Mouse (Mus musculus) embryonic stem cell, embryonic (primary cell): ENCODE measurements around the gene Tbx1.

Source experiments
- CTCF ChIA-PET, 4 experiments: fragments of 300-600 bp in 2 of 4; fragments of 350-600 bp in 2 of 4; sonication (Branson Sonifier 250); formaldehyde crosslinking; loops; one replicate each; lab custom pipeline; 2022; ENCODE audit warnings: inconsistent platforms in 2 of 4; lab: Charles Lee
- POLR2A ChIA-PET, 4 experiments: fragments of 300-600 bp in 2 of 4; fragments of 350-600 bp in 2 of 4; sonication (Branson Sonifier 250); formaldehyde crosslinking; loops; one replicate each; lab custom pipeline; 2022; ENCODE audit warnings: antibody characterized with exemption in 4 of 4, inconsistent platforms in 1 of 4; lab: Charles Lee

Gene Tbx1

DNA sequence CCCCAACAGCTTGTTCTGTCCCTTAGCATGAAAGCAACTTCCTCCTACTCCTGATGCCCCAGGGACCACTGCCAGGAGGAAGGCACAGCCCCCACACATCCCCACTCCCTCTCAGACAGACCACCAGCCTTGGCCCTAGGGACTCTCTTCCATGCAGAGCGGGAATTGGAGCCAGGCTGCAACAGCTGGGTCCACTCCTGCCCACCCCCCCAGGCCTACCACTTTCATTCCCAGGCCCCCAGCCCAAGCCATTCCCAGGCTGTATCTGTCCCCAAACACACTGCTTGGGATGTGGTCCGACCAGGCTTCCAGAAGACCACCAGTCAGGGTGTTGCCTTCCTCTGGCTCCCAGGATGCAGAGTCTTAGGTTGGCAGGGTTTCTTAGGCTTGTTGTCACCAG is 18.6 kb upstream of the Tbx1 start:
- POLR2A ChIA-PET, result interaction anchor here in 1 of 4 experiments (1.1 kb wide), 1 partner anchor 137 kb away, joined by 3 read pairs; no protein-coding TSS in a partner anchor

DNA sequence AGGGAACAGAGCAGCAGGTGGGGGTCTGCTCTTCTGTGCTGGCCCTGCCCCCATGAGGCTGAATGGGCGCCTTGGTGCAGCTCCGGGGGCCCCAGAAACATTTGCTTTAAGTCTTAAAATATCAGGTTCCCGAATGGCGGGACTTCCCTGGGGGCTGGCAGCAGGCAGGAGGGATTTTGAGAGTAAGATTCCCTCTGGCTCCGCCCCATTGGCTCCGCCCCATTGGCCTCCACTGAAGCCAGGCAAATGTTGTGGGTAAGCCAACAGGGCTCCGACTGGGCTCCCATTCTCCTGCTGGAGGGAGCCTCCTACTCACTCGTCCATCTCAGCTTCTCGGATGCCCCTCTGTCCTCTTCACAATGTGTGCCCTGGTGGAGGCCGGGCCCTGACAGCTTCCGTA is 17.8 kb upstream of the Tbx1 start:
- ChIA-PET CTCF (interaction anchor here (0.6 to 2.5 kb wide), 5 partner anchors 9 to 276 kb away, joined by 4 to 9 read pairs (median 6); no protein-coding TSS in a partner anchor), POLR2A (no interaction called here)

More for the DNA sequence above, 18.6 kb upstream of the Tbx1 start:
- CTCF ChIA-PET, result interaction anchor here in 3 of 4 experiments (0.6 to 2.5 kb wide), 5 partner anchors 9 to 276 kb away, joined by 3 to 9 read pairs (median 6); no protein-coding TSS in a partner anchor

DNA sequence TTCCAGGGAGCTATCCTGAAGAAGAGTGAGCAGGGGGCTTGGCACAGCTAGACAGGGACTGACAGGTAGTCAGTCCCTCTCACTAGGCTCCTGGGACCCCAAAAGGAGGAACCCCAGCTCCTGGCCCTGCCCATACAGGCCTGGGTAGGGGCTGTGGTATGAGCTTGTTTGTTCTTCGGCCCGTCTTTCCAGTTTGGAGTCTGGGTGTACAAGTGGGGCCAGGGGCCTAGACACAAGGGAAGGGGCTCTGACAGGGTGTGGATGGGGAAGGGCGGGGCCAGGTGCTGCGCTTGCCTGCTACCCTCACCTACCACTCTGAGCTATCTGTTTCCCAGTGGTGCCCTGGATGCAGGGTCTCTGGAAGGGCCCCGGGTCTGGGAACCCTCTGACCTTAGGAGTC is 15.2 kb upstream of the Tbx1 start:
- ChIA-PET POLR2A (interaction anchor here in 3 of 4 experiments (0.6 to 1.4 kb wide), 7 partner anchors 8 to 231 kb away, joined by 3 read pairs; partner anchors contain the start of genes 2510002D24Rik (in 1 of the 3), Gm28539 (in 1 of the 3) and Gm49601 (in 1 of the 3)), CTCF (interaction anchor here in 2 of 4 experiments (2.6 to 3.0 kb wide), 2 partner anchors 12 to 162 kb away, joined by 8 to 10 read pairs; no protein-coding TSS in a partner anchor)

DNA sequence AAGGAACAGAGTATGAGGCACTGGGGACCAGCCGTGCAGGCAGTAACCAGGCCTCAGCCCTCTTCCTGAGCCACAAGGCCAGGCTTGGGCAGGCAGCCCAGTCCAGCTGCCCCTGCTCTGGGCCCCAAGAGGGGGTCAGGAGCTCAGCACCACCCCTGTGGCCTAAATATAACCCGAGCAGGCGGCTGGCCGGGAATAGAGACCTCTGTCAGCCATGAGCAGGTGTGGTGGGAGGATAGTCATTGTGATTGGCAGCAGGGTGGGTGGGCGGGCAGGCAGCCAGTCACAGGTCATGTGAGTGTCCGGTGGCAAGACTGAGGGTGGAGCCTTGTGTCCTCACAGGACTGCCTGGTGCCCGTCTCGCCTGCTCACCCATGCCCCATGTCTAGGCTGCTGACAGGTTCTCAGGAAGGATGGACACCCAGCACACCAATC is 13.8 kb upstream of the Tbx1 start:
- CTCF ChIA-PET, result interaction anchor here in 2 of 4 experiments (1.0 to 3.0 kb wide), 3 partner anchors 13 to 161 kb away, joined by 5 to 10 read pairs (median 8); no protein-coding TSS in a partner anchor
- POLR2A ChIA-PET, result interaction anchor here in 3 of 4 experiments (0.8 to 1.9 kb wide), 5 partner anchors 8 to 83 kb away, joined by 3 to 5 read pairs (median 3); no protein-coding TSS in a partner anchor

DNA sequence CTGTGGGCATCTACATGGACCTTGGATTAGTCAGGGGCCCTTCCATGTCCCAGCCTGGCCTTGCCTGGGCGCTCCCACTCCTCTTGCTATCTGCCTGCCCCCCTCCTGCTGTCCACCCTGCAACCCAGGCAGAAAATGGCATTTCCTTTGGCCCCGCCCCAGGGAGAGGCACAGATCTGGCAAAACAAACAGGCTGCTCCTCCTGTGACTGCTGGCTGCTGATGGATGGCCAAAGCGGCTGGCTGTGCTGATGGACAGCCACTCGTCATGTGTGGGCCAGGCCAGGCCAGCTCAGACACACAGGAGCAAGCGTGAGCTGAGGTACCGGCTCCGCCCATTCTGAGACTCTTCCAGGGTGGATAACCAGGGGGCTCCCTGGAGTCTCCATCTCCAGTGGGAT is 11.0 kb upstream of the Tbx1 start:
- ChIA-PET CTCF (interaction anchor here in 2 of 4 experiments (0.6 to 1.3 kb wide), 4 partner anchors 16 to 167 kb away, joined by 3 to 5 read pairs (median 4); no protein-coding TSS in a partner anchor), POLR2A (interaction anchor here in 2 of 4 experiments (0.9 to 1.0 kb wide), 2 partner anchors 11 to 154 kb away, joined by 3 read pairs; partner anchors contain the start of gene Tbx1 (in 1 of the 2))

DNA sequence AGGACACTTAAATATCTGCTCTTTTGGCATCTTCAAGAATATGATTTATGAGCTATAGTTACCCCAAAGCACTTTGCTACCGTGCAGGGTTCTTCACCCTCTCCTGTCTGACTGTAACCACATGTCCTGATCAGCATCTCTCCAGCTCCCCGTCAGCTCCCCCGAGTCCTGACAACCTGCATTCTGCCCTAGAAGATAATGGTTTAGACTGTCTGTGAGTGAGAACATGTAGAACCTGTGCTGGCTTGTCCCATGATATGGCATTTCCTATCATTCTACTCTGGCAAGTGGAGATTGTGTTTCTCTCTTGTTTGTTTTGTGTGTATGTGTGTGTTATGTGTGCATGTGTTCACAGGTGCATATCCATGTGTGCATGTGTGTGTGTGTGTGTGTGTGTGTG is 7.5 kb upstream of the Tbx1 start:
- CTCF ChIA-PET, result interaction anchor here in 3 of 4 experiments (0.6 to 3.4 kb wide), 3 partner anchors 20 to 210 kb away, joined by 3 to 11 read pairs (median 6); no protein-coding TSS in a partner anchor
- POLR2A ChIA-PET, result interaction anchor here in 1 of 4 experiments (0.6 to 1.8 kb wide), 4 partner anchors 17 to 71 kb away, joined by 3 to 6 read pairs (median 3); no protein-coding TSS in a partner anchor

DNA sequence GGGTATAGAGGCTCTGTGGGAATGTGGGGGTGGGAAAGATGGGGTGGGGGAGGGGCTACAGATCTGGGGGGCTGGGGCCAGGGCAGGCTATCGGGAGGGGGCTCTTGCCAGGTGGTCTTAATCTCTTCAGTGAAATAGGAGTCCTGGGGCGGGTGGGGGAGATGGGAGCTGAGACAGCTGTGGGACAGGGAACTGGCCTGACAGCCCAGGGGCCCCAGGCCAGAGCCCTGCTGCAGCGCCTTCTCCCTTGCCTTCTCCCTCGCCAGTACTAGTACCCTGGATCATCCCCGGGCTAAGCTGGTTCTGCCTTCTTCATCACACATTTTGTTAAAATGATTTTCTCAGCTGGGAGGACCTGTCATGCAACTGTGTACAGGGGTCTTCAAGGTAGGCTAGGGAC is 5.8 kb upstream of the Tbx1 start:
- POLR2A ChIA-PET, result interaction anchor here in 3 of 4 experiments (0.6 to 2.5 kb wide), 7 partner anchors 9 to 280 kb away, joined by 3 to 12 read pairs (median 3); partner anchors contain the start of gene Mrpl40 (in 1 of the 3)
- CTCF ChIA-PET, result interaction anchor here in 3 of 4 experiments (0.6 to 3.4 kb wide), 10 partner anchors 14 to 248 kb away, joined by 3 to 11 read pairs (median 3); partner anchors contain the start of genes Arvcf (in 1 of the 3) and Tango2 (in 1 of the 3)

DNA sequence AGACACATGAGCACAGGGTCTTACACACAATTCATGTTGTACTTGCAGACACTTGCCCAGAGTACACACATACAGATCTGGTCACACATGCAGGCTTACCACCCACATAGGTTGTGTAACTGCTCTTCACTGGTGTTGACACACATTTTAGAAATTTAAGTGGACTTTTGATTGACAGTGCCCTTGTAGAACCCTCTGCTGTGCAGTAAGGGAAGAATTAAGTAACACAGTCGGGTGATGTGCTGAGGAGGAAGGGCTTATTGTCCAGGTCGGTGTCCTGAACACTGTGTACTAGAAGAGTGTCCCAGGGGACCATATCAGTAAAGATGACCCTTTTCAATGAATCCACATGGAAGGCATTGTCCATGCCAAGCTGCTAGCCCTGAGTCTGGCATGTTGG is 3.5 kb upstream of the Tbx1 start:
- ChIA-PET CTCF (no interaction called here), POLR2A (no interaction called here)

DNA sequence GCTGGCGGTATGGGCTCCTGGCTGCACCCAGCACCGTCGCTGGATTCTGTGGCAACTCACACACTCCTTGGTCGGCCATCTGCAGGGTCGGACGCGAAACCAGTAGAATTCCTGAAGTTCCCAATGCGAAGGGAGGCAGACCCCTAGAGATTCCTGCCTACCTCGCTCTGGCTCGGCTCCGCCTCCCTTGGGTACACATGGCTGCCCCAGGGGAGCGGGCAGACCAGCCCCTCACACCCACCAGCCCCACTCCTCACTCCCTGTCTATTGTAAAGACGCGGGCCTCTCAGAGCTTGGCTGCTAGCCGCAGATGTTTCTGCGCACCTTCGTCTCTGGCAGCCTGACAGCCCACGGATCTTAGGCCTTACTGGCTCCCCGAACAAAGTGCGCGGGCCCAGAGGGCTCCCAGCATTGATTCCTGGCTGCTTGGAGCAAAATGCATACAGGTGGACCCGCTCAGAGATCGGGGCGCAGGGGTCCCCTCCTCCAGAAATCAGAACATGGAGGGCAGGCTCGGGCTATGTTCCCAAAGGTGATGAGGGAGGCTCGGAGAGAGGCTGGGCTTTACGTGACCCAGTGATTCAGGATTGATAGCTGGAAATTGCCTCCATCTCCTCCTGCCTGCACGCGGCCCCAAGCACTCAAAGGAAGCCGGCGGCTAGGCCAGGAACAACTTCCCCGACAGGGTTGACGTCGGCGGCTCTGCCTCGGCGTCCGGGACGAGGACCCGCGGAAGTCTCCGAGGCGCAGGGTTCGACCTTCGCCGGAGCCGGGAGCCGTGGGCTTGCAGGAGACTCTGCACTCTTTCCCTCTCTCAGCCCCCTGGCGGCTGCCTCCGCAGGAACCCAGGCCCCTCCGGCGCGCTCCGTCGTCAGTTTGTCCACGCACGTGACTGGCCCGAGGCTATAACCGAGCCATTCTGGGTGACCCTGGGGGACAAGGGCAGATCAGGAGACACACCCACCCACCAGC is 862 bp upstream of the Tbx1 start:
- CTCF ChIA-PET, result interaction anchor here (0.6 to 1.9 kb wide), 11 partner anchors 14 to 210 kb away, joined by 3 to 7 read pairs (median 3); no protein-coding TSS in a partner anchor

DNA sequence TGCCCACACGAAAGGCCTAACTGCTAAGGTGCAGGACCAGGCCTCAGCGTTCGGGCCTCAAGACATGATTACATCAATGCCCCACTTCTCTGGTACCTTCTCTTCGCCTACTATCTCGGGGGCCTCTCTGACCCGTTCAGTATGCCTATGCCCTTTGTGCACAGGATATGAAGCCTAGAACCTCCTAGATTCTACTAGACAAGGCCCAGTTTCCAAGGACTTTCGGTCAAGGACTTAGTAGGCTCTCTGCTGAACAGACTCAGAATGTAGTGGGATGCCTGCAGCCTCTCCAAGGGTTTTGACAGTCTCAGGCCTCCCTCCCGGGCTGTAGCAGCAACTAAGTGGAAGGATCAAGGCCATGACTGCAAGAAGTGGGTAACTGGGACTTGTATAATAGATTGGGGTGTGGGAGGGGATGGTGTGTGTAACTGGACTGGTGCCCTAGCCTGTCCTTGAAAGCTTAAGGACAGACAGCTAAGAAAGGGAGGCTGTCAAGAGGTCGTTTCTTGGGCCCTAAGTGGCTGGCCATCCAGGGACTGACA is 1.3 kb downstream of the Tbx1 start:
- CTCF ChIA-PET, result interaction anchor here in 2 of 4 experiments (0.9 to 1.9 kb wide), 3 partner anchors 118 to 146 kb away, joined by 4 to 8 read pairs (median 6); no protein-coding TSS in a partner anchor

More for the DNA sequence above, 862 bp upstream of the Tbx1 start:
- POLR2A ChIA-PET, result interaction anchor here in 2 of 4 experiments (0.6 to 1.6 kb wide), 7 partner anchors 8 to 246 kb away, joined by 3 to 5 read pairs (median 3); no protein-coding TSS in a partner anchor

DNA sequence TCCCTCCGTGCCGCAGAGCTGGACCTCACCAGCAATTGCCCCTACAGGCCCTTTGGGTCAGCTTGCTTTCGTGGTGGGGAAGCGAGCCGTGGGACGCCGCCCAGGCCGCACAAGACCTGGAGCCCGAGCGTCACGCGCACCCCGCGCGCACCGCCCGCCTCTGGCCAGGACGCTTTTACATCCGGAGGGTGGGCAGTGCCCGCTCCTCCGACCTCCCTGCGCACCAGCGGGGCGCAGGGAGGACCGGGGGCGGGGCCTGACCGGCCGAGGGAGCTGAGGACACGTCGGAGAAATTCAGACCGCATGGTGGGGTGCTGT is 1.8 kb downstream of the Tbx1 start:
- ChIA-PET POLR2A (interaction anchor here in 3 of 4 experiments (0.5 to 2.5 kb wide), 8 partner anchors 8 to 223 kb away, joined by 3 to 7 read pairs (median 3); partner anchors contain the start of genes Cdc45 (in 1 of the 3), Gnb1l (in 1 of the 3), Gp1bb (in 1 of the 3) and Ufd1 (in 1 of the 3)), CTCF (interaction anchor here in 2 of 4 experiments (0.9 to 1.9 kb wide), 4 partner anchors 29 to 145 kb away, joined by 3 to 8 read pairs (median 5); no protein-coding TSS in a partner anchor)

More for the DNA sequence above, 1.3 kb downstream of the Tbx1 start:
- POLR2A ChIA-PET, result interaction anchor here in 2 of 4 experiments (0.5 to 2.5 kb wide), 7 partner anchors 9 to 222 kb away, joined by 3 to 7 read pairs (median 3); partner anchors contain the start of genes Cdc45 (in 1 of the 2), Gnb1l (in 1 of the 2), Gp1bb (in 1 of the 2) and Ufd1 (in 1 of the 2)

DNA sequence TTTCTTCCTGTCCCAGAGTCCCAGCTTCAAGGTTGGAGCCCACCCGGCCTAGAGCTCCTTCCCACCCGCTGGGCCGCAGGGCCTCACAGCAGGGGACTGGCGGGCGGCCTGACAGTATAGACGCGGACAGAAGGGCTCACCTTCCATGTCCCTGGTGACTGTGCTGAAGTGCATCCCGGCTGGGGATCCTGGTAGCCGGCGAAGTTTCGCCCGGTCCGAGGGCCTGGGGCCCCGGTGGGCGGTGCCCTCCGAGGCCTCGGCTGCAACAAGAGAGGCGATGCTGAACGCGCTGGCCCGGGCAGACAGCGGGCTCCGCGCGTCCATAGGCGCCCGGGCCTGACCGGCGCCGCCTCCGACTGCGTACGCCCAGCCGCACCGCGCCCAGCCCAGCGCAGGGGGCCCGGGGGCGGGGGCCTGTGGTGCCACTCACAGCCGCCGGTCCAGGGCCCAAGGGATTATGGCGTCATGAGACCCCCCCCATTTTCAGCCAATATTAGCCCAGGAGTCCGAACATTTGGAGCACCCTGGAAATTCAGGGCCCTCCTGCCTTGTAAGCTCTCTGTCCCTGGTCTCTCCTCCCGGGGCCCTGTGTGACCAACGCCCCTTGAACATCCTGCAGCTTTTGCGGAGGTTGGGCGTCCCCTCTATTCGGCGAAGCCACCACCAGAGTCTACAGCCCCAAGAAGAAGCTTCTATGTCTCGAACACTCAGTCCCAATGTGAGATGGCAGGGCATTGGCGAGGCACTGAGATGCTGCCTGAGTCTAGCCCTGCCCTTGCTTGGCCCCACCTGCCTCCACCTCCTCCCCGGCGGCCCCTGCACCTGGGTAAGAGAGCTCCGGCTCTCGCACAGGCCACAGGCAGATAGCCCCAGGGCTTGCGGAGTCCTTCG is 2.4 kb downstream of the Tbx1 start:
- CTCF ChIA-PET, result interaction anchor here in 3 of 4 experiments (0.6 to 1.9 kb wide), 7 partner anchors 30 to 161 kb away, joined by 3 to 8 read pairs (median 4); no protein-coding TSS in a partner anchor
- POLR2A ChIA-PET, result interaction anchor here in 3 of 4 experiments (0.5 to 2.5 kb wide), 13 partner anchors 8 to 223 kb away, joined by 3 to 7 read pairs (median 3); partner anchors contain the start of genes Cdc45 (in 1 of the 3), Gnb1l (in 1 of the 3), Gp1bb (in 1 of the 3) and Ufd1 (in 1 of the 3)

DNA sequence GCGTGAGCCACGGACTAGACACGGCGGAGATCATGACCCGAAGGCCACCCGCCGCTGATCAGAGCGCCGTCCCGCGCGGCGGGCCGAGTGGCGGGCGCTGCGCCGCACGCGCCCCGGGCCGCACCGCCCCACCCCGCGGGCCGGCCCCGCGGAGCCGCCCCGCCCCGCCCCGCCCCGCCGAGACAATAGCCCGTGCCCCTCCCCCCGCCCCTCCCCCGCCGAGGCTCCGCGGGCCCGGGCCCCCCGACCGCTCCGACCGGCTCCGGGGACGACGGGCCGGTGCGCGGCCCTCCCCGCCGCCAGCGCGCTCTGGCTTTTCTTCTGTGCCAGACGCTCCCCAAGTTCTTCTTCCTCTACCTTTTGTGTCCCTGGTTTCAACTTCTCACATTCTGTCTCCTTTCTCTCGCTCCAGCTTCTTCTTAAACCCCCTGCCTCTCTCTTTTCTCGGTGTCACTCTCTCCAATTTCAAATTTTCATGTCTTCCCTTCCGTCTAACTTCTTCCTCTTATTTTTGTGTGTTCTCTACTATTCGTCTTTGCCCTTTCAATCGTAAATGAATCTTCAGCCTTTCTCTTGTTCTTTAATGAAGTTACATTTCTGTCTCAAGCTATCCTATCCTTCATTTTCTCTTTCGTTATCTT is 3.4 kb downstream of the Tbx1 start:
- ChIA-PET CTCF (interaction anchor here in 2 of 4 experiments (0.7 to 1.7 kb wide), 4 partner anchors 31 to 144 kb away, joined by 3 to 6 read pairs (median 4); no protein-coding TSS in a partner anchor), POLR2A (interaction anchor here in 3 of 4 experiments (0.6 to 2.2 kb wide), 6 partner anchors 9 to 216 kb away, joined by 3 to 7 read pairs (median 4); no protein-coding TSS in a partner anchor)

DNA sequence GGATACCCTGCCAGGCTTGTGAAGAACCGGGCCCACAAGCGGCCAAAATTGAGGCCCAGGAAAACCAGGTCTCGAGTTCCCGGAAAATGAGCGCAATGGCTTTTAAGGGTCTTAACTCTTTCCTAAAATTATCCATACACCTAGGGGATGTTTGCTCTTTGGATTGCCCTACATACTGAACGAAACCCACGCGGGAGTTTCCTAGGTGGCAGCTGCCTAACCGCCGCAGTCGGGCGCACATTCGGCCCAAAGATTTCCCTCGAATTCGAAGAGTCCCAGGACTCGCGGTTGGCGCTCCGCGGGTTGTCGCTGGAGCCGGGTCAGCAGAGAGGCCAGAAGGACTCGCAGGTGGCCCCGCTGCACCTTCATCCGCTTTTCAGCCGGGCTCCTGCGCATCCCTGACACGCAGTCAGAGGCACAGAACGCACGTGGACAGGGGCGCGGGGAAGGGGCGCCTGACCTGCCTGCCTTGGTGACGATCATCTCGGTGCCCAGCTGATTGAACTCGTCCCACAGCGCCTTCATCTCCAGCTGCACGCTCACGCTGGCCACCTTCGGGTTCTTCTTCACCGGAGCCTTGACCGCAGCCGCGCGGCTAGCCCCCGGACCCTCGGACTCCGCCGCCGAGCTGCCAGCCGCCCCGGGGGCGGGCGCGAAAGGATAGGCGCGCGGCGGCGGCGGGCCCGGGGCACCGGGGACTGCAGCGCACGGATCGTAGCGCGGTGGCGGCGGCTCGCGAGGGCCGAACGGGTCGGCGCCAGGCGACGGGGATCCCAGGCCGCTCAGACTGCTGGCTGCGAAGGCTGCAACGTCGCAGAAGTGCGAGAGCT is 4.2 kb downstream of the Tbx1 start:
- CTCF ChIA-PET, result interaction anchor here in 2 of 4 experiments (0.7 to 1.7 kb wide), 3 partner anchors 32 to 143 kb away, joined by 3 to 7 read pairs (median 5); no protein-coding TSS in a partner anchor
- POLR2A ChIA-PET, result interaction anchor here in 2 of 4 experiments (1.1 to 1.8 kb wide), 2 partner anchors 10 to 125 kb away, joined by 3 to 7 read pairs; no protein-coding TSS in a partner anchor
